Mouse (Mus musculus): Measurements from ENCODE around the gene Eogt.

Eogt gene

GRCm38 (mm10) chr6:97148383-97149251, at the start of gene Eogt:
TSS of gene Eogt (minus strand) at chr6:97149182.
- DNase-seq (ENCODE audit: low read depth, low spot score): peak; percentile 46

GRCm38 (mm10) chr6:97179367-97179828, 30.4 kb upstream of the Eogt start:
- no peak for DNase-seq (ENCODE audit: low read depth, low spot score)

GRCm38 (mm10) chr6:97178491-97179366, 29.7 kb upstream of the Eogt start, which contains the start of gene Tmf1:
TSS of gene Tmf1 (minus strand) at chr6:97179122.
- peak; percentile 89 for DNase-seq (ENCODE audit: low read depth, low spot score)

GRCm38 (mm10) chr6:97175716-97176115, 26.7 kb upstream of the Eogt start:
- no peak for DNase-seq (ENCODE audit: low read depth, low spot score)

GRCm38 (mm10) chr6:97150156-97150555, 1.2 kb upstream of the Eogt start:
- DNase-seq (ENCODE audit: low read depth, low spot score): no peak

- no peak for DNase-seq (ENCODE audit: low read depth, low spot score)
Measured at GRCm38 (mm10) chr6:97149721-97150120, 739 bp upstream of the Eogt start.

GRCm38 (mm10) chr6:97147755-97148382, 1.1 kb downstream of the Eogt start:
- DNase-seq (ENCODE audit: low read depth, low spot score): no peak

- DNase-seq (ENCODE audit: low read depth, low spot score): no peak
Measured at GRCm38 (mm10) chr6:97145156-97145555, 3.8 kb downstream of the Eogt start.

- DNase-seq (ENCODE audit: low read depth, low spot score): no peak
Measured at GRCm38 (mm10) chr6:97144359-97144758, 4.6 kb downstream of the Eogt start.

- DNase-seq (ENCODE audit: low read depth, low spot score): no peak
Measured at GRCm38 (mm10) chr6:97142611-97143010, 6.4 kb downstream of the Eogt start.

GRCm38 (mm10) chr6:97141811-97142210, 7.2 kb downstream of the Eogt start:
- no peak for DNase-seq (ENCODE audit: low read depth, low spot score)

- DNase-seq (ENCODE audit: low read depth, low spot score): no peak
Measured at GRCm38 (mm10) chr6:97132707-97133303, 16.2 kb downstream of the Eogt start.

- DNase-seq (ENCODE audit: low read depth, low spot score): no peak
Measured at GRCm38 (mm10) chr6:97131808-97132207, 17.2 kb downstream of the Eogt start.

- no peak for DNase-seq (ENCODE audit: low read depth, low spot score)
Measured at GRCm38 (mm10) chr6:97130979-97131378, 18.0 kb downstream of the Eogt start.

GRCm38 (mm10) chr6:97124336-97125010, 24.5 kb downstream of the Eogt start:
- no peak for DNase-seq (ENCODE audit: low read depth, low spot score)

- no peak for DNase-seq (ENCODE audit: low read depth, low spot score)
Measured at GRCm38 (mm10) chr6:97120922-97121321, 28.1 kb downstream of the Eogt start.

- no peak for DNase-seq (ENCODE audit: low read depth, low spot score)
Measured at GRCm38 (mm10) chr6:97118327-97118726, 30.7 kb downstream of the Eogt start.

- DNase-seq (ENCODE audit: low read depth, low spot score): no peak
Measured at GRCm38 (mm10) chr6:97116896-97117295, 32.1 kb downstream of the Eogt start.

- no peak for DNase-seq (ENCODE audit: low read depth, low spot score)
Measured at GRCm38 (mm10) chr6:97114821-97115220, 34.2 kb downstream of the Eogt start.

GRCm38 (mm10) chr6:97112177-97112576, 36.8 kb downstream of the Eogt start:
- DNase-seq (ENCODE audit: low read depth, low spot score): no peak

GRCm38 (mm10) chr6:97106777-97107176, 42.2 kb downstream of the Eogt start:
- DNase-seq (ENCODE audit: low read depth, low spot score): peak; percentile 6

Measured in c-Kit-negative CD71-positive TER-119-positive erythroid progenitor cells, embryonic 14.5 days (primary cell).